Mouse (Mus musculus) stomach, postnatal 0 days (tissue): ENCODE measurements at regions not wholly inside any gene's neighbourhood (a gene's known extent, or its start where the extent isn't known, plus 50 kb on each side); places are given as distances from the start of the nearest gene placed in this dataset.
A peak's percentile ranks its signal among the peaks of the same experiment; 100 is the strongest.

Source experiments
- ATAC-seq: fragments of 200-750 bp; cut with Nextera tagmentation; 2 replicates; pipeline ENCODE4 v1.8.0; 2017; ENCODE audit not compliant: low FRiP score, low TSS enrichment
- DNase-seq: peaks from one replicate; pipeline ENCODE4 v3.0.0-alpha.2; 2016; ENCODE audit warnings: low spot score
- H3K27ac ChIP-seq: fragments of 300-500 bp; sonication (generic); replicated peaks from 2 replicates; pipeline ENCODE4 v1.5.1; 2014; ENCODE audit warnings: mild to moderate bottlenecking, control low read depth
- H3K27me3 ChIP-seq: fragments of 300-500 bp; sonication (generic); 2 replicates; pipeline ENCODE4 v1.6.1; 2014; ENCODE audit warnings: low read length; ENCODE audit not compliant: control insufficient read depth, insufficient read depth
- H3K36me3 ChIP-seq: fragments of 300-500 bp; sonication (generic); 2 replicates; pipeline ENCODE4 v1.6.1; 2014; ENCODE audit warnings: low read length, mixed read lengths; ENCODE audit not compliant: control insufficient read depth, insufficient read depth
- H3K4me1 ChIP-seq: fragments of 300-500 bp; sonication (generic); replicated peaks from 2 replicates; pipeline ENCODE4 v1.6.1; 2014; ENCODE audit warnings: antibody characterized with exemption; ENCODE audit not compliant: control insufficient read depth, insufficient read depth
- H3K4me2 ChIP-seq: fragments of 300-500 bp; sonication (generic); replicated peaks from 2 replicates; pipeline ENCODE4 v1.6.1; 2014; ENCODE audit warnings: low read depth, mild to moderate bottlenecking, control low read depth, moderate library complexity
- H3K4me3 ChIP-seq: fragments of 300-500 bp; sonication (generic); 2 replicates; pipeline ENCODE4 v1.5.1; 2014; ENCODE audit warnings: low read depth, low read length, control low read depth
- H3K9ac ChIP-seq: fragments of 300-500 bp; sonication (generic); 2 replicates; pipeline ENCODE4 v1.6.1; 2014; ENCODE audit warnings: mild to moderate bottlenecking, low read length, control low read depth, mixed read lengths
- H3K9me3 ChIP-seq: fragments of 300-500 bp; sonication (generic); 2 replicates; pipeline ENCODE4 v1.6.1; 2016; ENCODE audit warnings: low read length; ENCODE audit not compliant: control insufficient read depth
- CTCF ChIP-seq: IDR thresholded peaks from 2 replicates; pipeline ENCODE4 v1.5.1; 2016; ENCODE audit warnings: antibody characterized with exemption, low read depth, mild to moderate bottlenecking, moderate library complexity
- EP300 ChIP-seq: optimal IDR thresholded peaks from 2 replicates; pipeline ENCODE3; 2016; ENCODE audit warnings: antibody characterized with exemption
- WGBS: fragments of 180-500 bp; shearing (Covaris S2); extraction: QIAGEN DNeasy Blood & Tissue Kit; methylation state at CpG from one replicate; pipeline ENCODE4 v1.1.7; 2014; 5-methylcytosine and 5-hydroxymethylcytosine counted together

- 84% methylated on average over 8 of the region's 8 CpGs for WGBS
- Histone ChIP-seq H3K4me3 (no peak overlapping the region), H3K9me3 (no peaks in the 10 kb centered on the region), H3K9ac (no peak overlapping the region), H3K27me3 (no peaks in the 10 kb centered on the region), H3K27ac (no peak overlapping the region), H3K4me1 (no peaks in the 10 kb centered on the region), H3K36me3 (no peaks in the 10 kb centered on the region), H3K4me2 (no peak overlapping the region)
- TF ChIP-seq CTCF, result no peak
- TF ChIP-seq EP300, result no peak
- ATAC-seq (peak; percentile 65), DNase-seq (peak; percentile 50)
These were observed 69.0 kb upstream of the Atrnl1 start for GRCm38 (mm10) chr19:57541693-57542314.

GRCm38 (mm10) chr19:57542506-57542905 lies 68.3 kb upstream of the Atrnl1 start:
- no peak overlapping the region for H3K27ac ChIP-seq
- H3K4me2 ChIP-seq, result no peak overlapping the region
- WGBS, result 89% methylated on average over 5 of the region's 5 CpGs
- no peaks in the 10 kb centered on the region for H3K9me3 ChIP-seq
- no peak overlapping the region for H3K4me3 ChIP-seq
- no peak for TF ChIP-seq CTCF
- TF ChIP-seq EP300, result no peak
- no peaks in the 10 kb centered on the region for H3K36me3 ChIP-seq
- H3K4me1 ChIP-seq, result no peaks in the 10 kb centered on the region
- ATAC-seq (no peak), DNase-seq (no peak)
- H3K27me3 ChIP-seq, result no peaks in the 10 kb centered on the region
- no peak overlapping the region for H3K9ac ChIP-seq

GRCm38 (mm10) chr19:57543681-57544214 lies 67.1 kb upstream of the Atrnl1 start:
- Histone ChIP-seq H3K36me3 (no peaks in the 10 kb centered on the region), H3K4me2 (peak overlapping the region; percentile 35; the same call in 1 of the 2 replicates), H3K9me3 (no peaks in the 10 kb centered on the region), H3K4me1 (no peaks in the 10 kb centered on the region), H3K4me3 (peak overlapping the region; percentile 5; the same call in 1 of the 2 replicates), H3K27ac (no peak overlapping the region), H3K9ac (no peak overlapping the region), H3K27me3 (no peaks in the 10 kb centered on the region)
- DNase-seq (no peak), ATAC-seq (no peak)
- TF ChIP-seq EP300 (no peak), CTCF (peak; percentile 68)
- 36% methylated on average over 13 of the region's 13 CpGs for WGBS

GRCm38 (mm10) chr19:57544229-57544879 lies 66.5 kb upstream of the Atrnl1 start:
- no peak for TF ChIP-seq EP300
- TF ChIP-seq CTCF, result no peak
- ATAC-seq (no peak), DNase-seq (no peak)
- WGBS, result 81% methylated on average over 17 of the region's 17 CpGs
- H3K9ac ChIP-seq, result no peak overlapping the region
- no peaks in the 10 kb centered on the region for H3K9me3 ChIP-seq
- H3K4me2 ChIP-seq, result no peak overlapping the region
- H3K36me3 ChIP-seq, result no peaks in the 10 kb centered on the region
- no peaks in the 10 kb centered on the region for H3K4me1 ChIP-seq
- no peak overlapping the region for H3K4me3 ChIP-seq
- H3K27ac ChIP-seq, result no peak overlapping the region
- no peaks in the 10 kb centered on the region for H3K27me3 ChIP-seq

GRCm38 (mm10) chr19:57545071-57545470 lies 65.8 kb upstream of the Atrnl1 start:
- H3K36me3 ChIP-seq, result no peaks in the 10 kb centered on the region
- no peaks in the 10 kb centered on the region for H3K4me1 ChIP-seq
- no peak overlapping the region for H3K4me3 ChIP-seq
- H3K4me2 ChIP-seq, result no peak overlapping the region
- ATAC-seq, result no peak
- H3K9ac ChIP-seq, result no peak overlapping the region
- no peak overlapping the region for H3K27ac ChIP-seq
- WGBS, result 92% methylated on average over 2 of the region's 2 CpGs
- no peak for DNase-seq
- H3K27me3 ChIP-seq, result no peaks in the 10 kb centered on the region
- TF ChIP-seq EP300, result no peak
- no peaks in the 10 kb centered on the region for H3K9me3 ChIP-seq

- Histone ChIP-seq H3K27me3 (no peaks in the 10 kb centered on the region), H3K4me3 (no peak overlapping the region), H3K27ac (no peak overlapping the region; the same call in 1 of the 2 replicates), H3K4me1 (no peaks in the 10 kb centered on the region), H3K4me2 (no peak overlapping the region), H3K36me3 (no peaks in the 10 kb centered on the region), H3K9me3 (no peaks in the 10 kb centered on the region), H3K9ac (no peak overlapping the region)
- 57% methylated on average over 2 of the region's 2 CpGs for WGBS
- DNase-seq (peak; percentile 94), ATAC-seq (peak; percentile 92)
- TF ChIP-seq CTCF, result no peak
- TF ChIP-seq EP300, result no peak
These were observed 64.8 kb upstream of the Atrnl1 start for GRCm38 (mm10) chr19:57546039-57546438.
